Mouse (Mus musculus): Measurements from ENCODE around the gene Zscan26. TPM values are rescaled to one million over a fixed set of nuclear protein-coding genes. Genes with fewer than 3 reads are reported as not detected.

Zscan26 gene
- polyA plus RNA-seq, 1 experiment from 2014 or later: 25.4 TPM

DNA sequence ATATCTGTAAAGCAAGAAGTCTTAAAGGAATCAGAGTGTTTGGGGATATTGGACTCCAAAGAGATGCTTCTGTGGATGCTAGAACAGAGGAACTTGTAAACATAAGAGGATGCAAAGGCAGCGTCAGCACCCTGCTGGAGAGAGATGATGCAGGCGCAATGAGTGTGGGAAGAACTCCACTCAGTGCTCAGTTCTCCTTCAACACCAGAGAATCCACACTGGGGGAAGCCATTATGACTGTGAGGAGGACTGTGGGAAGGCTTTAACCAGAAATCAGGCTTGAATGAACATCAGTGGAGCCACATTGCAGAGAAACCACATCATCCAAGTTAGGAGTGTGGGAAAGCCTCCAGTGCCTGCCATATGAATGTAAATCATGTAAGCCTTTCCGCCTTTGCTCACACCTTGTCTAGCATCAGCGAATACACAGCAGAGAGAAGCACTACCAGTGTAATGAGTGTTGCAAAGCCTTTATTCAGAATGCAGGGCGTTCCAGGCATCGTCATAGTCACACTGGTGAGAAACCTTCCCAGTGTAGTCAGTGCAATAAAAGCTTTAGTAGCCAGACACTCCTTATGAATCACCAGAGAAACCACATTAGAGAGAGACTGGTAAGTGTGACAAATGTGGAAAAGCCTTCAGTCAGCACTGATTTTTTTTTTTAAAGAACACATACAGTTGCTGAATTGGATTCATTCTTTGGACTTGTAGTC, 36.1 kb downstream of the Zscan26 start:
- H3K36me3 ChIP-seq (ENCODE audit: poor library complexity, severe bottlenecking): no peaks in the 10 kb centered on the region
- H3K27me3 ChIP-seq: no peaks in the 10 kb centered on the region
- H3K9me3 ChIP-seq (replicated peaks): no peaks in the 10 kb centered on the region
- H3K4me3 ChIP-seq: no peak overlapping the region
- H3K9ac ChIP-seq: no peak overlapping the region
- no peak for ATAC-seq
- H3K4me2 ChIP-seq: no peak overlapping the region
- H3K27ac ChIP-seq: no peak overlapping the region
- H3K4me1 ChIP-seq: no peaks in the 10 kb centered on the region
- WGBS: 79% methylated on average over 6 of the region's 6 CpGs

- WGBS: 96% methylated on average over 2 of the region's 2 CpGs
- H3K27ac ChIP-seq: no peak overlapping the region
- H3K4me2 ChIP-seq: no peak overlapping the region
- H3K9me3 ChIP-seq (replicated peaks): no peaks in the 10 kb centered on the region
- ATAC-seq: no peak
- no peak overlapping the region for H3K9ac ChIP-seq
- no peaks in the 10 kb centered on the region for H3K36me3 ChIP-seq (ENCODE audit: poor library complexity, severe bottlenecking)
- H3K27me3 ChIP-seq: no peaks in the 10 kb centered on the region
- no peak overlapping the region for H3K4me3 ChIP-seq
- H3K4me1 ChIP-seq: no peaks in the 10 kb centered on the region
Observed at GRCm38 (mm10) chr13:21415750-21416149, 37.8 kb downstream of the Zscan26 start.

DNA sequence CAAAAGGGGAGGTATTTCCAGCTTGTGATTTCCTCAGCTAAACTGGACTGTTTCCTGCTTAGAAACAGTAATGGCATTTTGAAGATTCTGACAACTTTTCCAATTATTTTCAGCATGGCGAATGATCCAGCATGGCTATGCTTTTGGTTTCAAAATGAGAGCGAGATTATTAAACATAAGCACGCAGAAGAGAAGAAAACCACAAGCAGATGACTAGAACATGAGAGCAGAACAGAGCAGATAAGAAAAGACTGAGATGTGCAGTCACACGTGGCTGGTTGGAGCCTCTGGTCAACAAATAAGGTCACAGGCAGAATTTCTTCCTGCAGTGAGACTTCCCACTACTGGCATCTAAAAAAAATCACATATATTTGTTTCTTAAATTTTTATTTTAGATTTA, 38.3 kb downstream of the Zscan26 start:
- Histone ChIP-seq H3K4me1 (no peaks in the 10 kb centered on the region), H3K27me3 (no peaks in the 10 kb centered on the region), H3K9ac (no peak overlapping the region), H3K27ac (no peak overlapping the region), H3K9me3 (replicated peaks) (no peaks in the 10 kb centered on the region), H3K4me2 (no peak overlapping the region), H3K36me3 (ENCODE audit: poor library complexity, severe bottlenecking) (no peaks in the 10 kb centered on the region), H3K4me3 (no peak overlapping the region)
- 85% methylated on average over 4 of the region's 4 CpGs for WGBS
- no peak for ATAC-seq

DNA sequence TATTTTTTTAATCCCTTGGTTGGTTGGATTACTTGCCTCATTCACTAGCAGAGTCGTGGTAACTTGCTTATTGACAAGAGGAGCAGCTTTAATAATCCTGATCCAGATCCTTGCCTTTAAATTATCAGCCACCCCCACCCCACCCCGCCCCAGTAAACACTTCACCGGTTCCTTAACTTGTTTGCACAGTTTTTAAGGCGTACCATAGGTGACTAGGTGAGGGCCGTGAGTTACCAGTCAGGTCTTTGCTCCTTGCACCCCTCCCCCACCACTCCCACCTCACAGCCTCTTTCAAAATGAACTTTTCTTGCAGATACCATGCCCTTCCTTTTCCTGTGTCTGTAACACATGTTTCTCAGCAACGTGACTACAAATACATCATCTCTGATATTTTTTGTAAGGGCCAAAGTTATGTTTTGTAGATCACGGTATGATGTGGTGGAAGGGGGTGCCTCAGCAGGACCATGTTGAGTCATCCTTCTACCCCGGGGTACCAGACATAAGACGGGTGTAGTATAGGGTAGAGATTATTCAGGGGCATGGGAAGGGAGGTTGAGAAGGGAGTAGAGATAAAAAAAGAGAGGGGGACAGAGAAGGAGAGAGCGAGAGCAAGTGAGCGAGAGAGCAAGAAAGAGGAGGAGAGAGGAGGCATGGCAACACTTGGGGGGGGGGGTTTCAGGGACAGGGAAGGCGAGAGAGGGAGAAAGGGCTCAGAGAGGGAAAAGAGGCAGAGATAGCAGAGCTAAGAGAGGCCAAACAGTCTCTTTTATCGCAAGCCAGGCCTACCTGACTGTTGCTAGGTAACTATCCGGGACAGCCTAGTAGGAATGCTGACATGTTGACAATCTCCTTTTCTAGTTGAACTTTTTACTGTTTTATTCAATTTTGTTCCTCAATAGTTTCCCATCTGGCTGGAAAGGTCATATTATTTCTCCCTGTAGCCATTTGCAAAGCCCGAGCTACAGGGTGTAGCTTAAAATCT, 39.0 kb downstream of the Zscan26 start:
- H3K4me3 ChIP-seq: no peak overlapping the region
- ATAC-seq: no peak
- H3K9me3 ChIP-seq (replicated peaks): no peaks in the 10 kb centered on the region
- H3K9ac ChIP-seq: no peak overlapping the region
- no peaks in the 10 kb centered on the region for H3K4me1 ChIP-seq
- no peak overlapping the region for H3K4me2 ChIP-seq
- H3K36me3 ChIP-seq (ENCODE audit: poor library complexity, severe bottlenecking): no peaks in the 10 kb centered on the region
- no peaks in the 10 kb centered on the region for H3K27me3 ChIP-seq
- no peak overlapping the region for H3K27ac ChIP-seq
- 75% methylated on average over 14 of the region's 15 CpGs for WGBS

DNA sequence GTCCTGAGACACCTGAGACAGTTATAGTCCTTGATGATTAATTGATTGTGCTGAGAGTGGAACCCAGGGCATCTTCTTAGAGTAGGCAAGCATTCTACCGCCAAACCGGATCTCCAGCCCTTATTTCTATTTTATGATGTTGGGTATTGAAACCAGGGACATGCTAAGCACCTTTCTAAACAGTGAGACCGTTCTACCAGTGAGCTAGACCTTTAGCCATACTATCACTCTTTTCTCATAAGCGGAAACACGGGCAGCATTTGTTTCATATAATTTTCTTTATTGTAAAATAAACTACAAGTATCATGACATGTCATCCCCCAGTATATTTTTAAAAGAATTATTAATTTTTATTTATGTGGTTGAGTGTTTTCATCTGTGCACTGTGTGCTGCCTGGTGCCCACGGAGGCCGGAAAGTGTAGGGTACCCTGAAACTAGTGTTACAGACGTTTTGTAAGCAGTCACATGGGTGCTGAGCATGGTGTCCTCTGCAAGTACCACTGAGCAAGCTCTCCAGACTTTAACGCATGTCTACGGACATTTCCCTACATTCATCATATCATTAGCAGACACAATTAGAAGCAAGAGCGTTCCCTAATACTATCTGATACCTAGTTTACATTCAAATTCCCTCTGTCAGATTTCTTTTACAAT, 44.6 kb downstream of the Zscan26 start:
- ATAC-seq: peak; percentile 40
- Histone ChIP-seq H3K9ac (peak overlapping the region; percentile 68), H3K4me1 (peaks cover 6% of the 10 kb centered on the region), H3K9me3 (replicated peaks) (no peaks in the 10 kb centered on the region), H3K27me3 (0 out of 2 replicates have a peak, but pooled peaks cover 8% of the 10 kb centered on the region), H3K27ac (peak overlapping the region; percentile 52; the same call in 1 of the 2 replicates), H3K4me3 (peak overlapping the region; percentile 47), H3K4me2 (peak overlapping the region; percentile 67), H3K36me3 (ENCODE audit: poor library complexity, severe bottlenecking) (no peaks in the 10 kb centered on the region)
- 53% methylated on average over 11 of the region's 11 CpGs for WGBS

DNA sequence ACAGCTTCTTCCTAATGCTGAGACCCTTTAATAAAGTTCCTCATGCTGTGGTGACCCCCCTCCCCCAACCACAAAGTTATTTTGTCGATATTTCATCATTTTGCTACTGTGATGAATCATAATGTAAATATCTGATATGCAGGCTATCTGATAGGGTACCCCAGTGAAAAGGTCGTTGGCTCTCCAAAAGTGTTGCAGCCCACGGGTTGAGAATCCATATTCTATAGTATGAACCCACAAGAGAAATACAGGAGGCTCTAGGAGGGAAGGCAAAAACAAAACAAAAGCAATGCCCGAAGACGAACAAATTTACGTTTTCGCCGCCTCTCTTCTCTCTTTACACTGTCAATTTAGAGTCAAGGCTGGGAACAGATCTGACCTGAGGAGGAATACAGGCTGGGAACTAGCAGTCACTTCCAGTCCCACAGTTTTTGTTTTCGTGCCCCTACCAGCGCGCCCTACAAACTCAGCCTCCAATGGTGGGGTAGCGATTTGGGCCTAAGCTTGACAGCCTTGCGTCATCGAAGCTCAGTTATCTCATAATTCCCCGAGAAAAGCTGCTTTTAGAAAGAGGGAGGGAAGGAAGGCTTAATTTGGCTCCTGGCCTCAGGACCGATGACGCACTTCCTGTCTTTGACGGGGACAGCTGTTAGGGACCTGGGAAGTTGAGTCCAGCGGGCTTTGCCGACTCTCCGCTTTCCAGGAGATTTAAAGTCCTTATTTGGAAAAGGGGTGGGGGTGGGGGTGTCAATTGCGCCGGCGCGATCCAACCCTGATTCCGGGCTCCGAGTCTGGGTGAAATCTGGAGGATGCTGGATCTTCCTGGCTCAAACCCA, 45.3 kb downstream of the Zscan26 start:
- H3K27ac ChIP-seq: peak overlapping the region; percentile 52; the same call in 1 of the 2 replicates
- 5% methylated on average over 27 of the region's 27 CpGs for WGBS
- H3K9me3 ChIP-seq (replicated peaks): no peaks in the 10 kb centered on the region
- 0 out of 2 replicates have a peak, but pooled peaks cover 8% of the 10 kb centered on the region for H3K27me3 ChIP-seq
- H3K4me3 ChIP-seq: peak overlapping the region; percentile 47
- ATAC-seq: peak; percentile 97
- no peaks in the 10 kb centered on the region for H3K36me3 ChIP-seq (ENCODE audit: poor library complexity, severe bottlenecking)
- peaks cover 6% of the 10 kb centered on the region for H3K4me1 ChIP-seq
- H3K9ac ChIP-seq: peak overlapping the region; percentile 68
- peak overlapping the region; percentile 67 for H3K4me2 ChIP-seq

- Histone ChIP-seq H3K27ac (no peak overlapping the region), H3K4me2 (peak overlapping the region; percentile 67; the same call in 1 of the 2 replicates), H3K4me1 (peaks cover 6% of the 10 kb centered on the region), H3K9ac (no peak overlapping the region), H3K4me3 (no peak overlapping the region), H3K9me3 (replicated peaks) (no peaks in the 10 kb centered on the region), H3K27me3 (0 out of 2 replicates have a peak, but pooled peaks cover 8% of the 10 kb centered on the region), H3K36me3 (ENCODE audit: poor library complexity, severe bottlenecking) (no peaks in the 10 kb centered on the region)
- no peak for ATAC-seq
- WGBS: 83% methylated on average over 11 of the region's 11 CpGs
Observed at GRCm38 (mm10) chr13:21407341-21407740, 46.2 kb downstream of the Zscan26 start.

DNA sequence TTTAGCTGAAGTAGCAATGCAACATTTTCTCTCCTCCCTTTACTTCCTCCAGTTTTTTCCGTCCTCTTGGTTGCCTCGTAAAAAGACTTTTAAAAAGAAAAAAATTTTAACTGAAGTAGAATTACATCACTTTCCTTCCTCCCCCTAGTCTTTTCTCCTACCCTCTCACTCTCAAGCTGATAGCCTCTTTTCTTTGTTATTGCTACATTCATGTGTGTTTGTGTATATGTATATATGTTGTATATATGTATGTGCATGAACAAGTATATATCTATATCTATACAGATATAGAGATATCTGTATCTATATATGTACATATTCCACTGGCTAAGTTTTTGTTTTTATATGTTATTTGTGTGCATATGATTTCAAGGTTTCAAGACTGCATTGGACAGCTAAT, 50.7 kb downstream of the Zscan26 start:
- Histone ChIP-seq H3K9me3 (replicated peaks) (no peaks in the 10 kb centered on the region), H3K4me1 (peaks cover 21% of the 10 kb centered on the region), H3K27ac (no peak overlapping the region), H3K27me3 (0 out of 2 replicates have a peak, but pooled peaks cover 8% of the 10 kb centered on the region), H3K4me2 (peak overlapping the region; percentile 86), H3K9ac (peak overlapping the region; percentile 85), H3K36me3 (ENCODE audit: poor library complexity, severe bottlenecking) (peaks cover 14% of the 10 kb centered on the region), H3K4me3 (peak overlapping the region; percentile 82)
- ATAC-seq: peak; percentile 65
- 0% methylated on average over 2 of the region's 2 CpGs for WGBS

- ATAC-seq: peak; percentile 97
- H3K4me2 ChIP-seq: peak within 1 kb of the TSS; percentile 86
- H3K9ac ChIP-seq: peak within 1 kb of the TSS; percentile 85
- peaks cover 18% of the 10 kb centered on the region for H3K4me1 ChIP-seq
- H3K4me3 ChIP-seq: peak within 1 kb of the TSS; percentile 82
- H3K27ac ChIP-seq: no peak within 1 kb of the TSS
- H3K36me3 ChIP-seq (ENCODE audit: poor library complexity, severe bottlenecking): peaks cover 14% of the 10 kb centered on the region
- H3K27me3 ChIP-seq: 0 out of 2 replicates have a peak, but pooled peaks cover 8% of the 10 kb centered on the region
- no peaks in the 10 kb centered on the region for H3K9me3 ChIP-seq (replicated peaks)
- WGBS: under 1% methylated on average over 35 of the region's 35 CpGs
Observed at GRCm38 (mm10) chr13:21402287-21402846, 51.2 kb downstream of the Zscan26 start, which contains the start of gene Zkscan3. TSS of gene Zkscan3 (minus strand) at chr13:21402755.

DNA sequence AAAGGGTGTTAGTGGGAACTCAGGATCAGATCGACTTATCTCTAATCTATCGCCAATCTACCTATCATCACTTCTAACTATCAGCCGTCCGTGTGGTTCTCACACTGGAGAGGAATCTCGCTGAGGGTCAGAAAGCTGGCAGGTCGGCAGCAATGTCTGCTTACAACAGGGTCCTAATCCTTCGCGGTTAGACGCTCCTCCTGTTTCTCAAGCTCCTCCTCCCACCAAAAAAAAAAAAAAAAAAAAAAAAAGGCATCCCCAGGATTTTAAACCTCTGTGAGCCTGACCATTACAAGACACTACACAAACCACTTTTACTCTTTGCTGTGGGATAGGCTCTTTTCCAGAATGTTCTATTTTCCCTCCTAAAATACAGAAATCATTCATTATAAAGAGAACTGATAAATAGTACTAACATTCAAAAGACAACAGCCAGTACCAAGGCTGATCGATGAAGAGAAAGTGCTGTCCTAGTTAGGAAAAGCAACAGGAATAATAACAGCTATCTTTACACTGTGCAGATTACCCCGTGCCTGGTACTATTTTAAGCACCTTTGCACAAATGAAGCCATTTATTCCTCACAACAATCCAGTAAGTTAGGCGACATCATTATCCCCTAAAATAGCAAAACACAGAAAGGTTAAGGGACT, 51.8 kb downstream of the Zscan26 start:
- peak overlapping the region; percentile 85 for H3K9ac ChIP-seq
- H3K27me3 ChIP-seq: 0 out of 2 replicates have a peak, but pooled peaks cover 8% of the 10 kb centered on the region
- H3K27ac ChIP-seq: no peak overlapping the region
- peak overlapping the region; percentile 82 for H3K4me3 ChIP-seq
- peak; percentile 57 for ATAC-seq
- WGBS: 17% methylated on average over 12 of the region's 12 CpGs
- H3K4me2 ChIP-seq: peak overlapping the region; percentile 86
- H3K4me1 ChIP-seq: peaks cover 18% of the 10 kb centered on the region
- H3K9me3 ChIP-seq (replicated peaks): no peaks in the 10 kb centered on the region
- H3K36me3 ChIP-seq (ENCODE audit: poor library complexity, severe bottlenecking): peaks cover 17% of the 10 kb centered on the region

Measured in forebrain, embryonic 13.5 days (tissue).